Mouse (Mus musculus): ENCODE data around the gene Mpl.

- TF ChIP-seq TAL1 (IDR thresholded peaks at IDR 0.05; ENCODE audit: low read length) = no peak
- TF ChIP-seq GATA1 (IDR thresholded peaks at IDR 0.05; ENCODE audit: low read length) = no peak
Observed at GRCm38 (mm10) chr4:118409142-118409900, 48.0 kb downstream of the Mpl start, which contains the start of the genes Szt2 and Med8.

Measured in erythroblast, embryonic 14.5 days (primary cell).